Mouse (Mus musculus) embryonic fibroblast, embryonic 13.5 days (primary cell): ENCODE measurements at regions not wholly inside any gene's neighbourhood (a gene's known extent, or its start where the extent isn't known, plus 50 kb on each side); places are given as distances from the start of the nearest gene placed in this dataset.

Experiments
- CTCF ChIP-seq: IDR thresholded peaks from 2 replicates; pipeline ENCODE4 v1.5.1; 2011; ENCODE audit warnings: mild to moderate bottlenecking, control low read depth, low read length, moderate library complexity, borderline replicate concordance; ENCODE audit not compliant: insufficient read depth
- POLR2A ChIP-seq: IDR thresholded peaks from 2 replicates; pipeline ENCODE4 v1.6.1; 2011; ENCODE audit warnings: low read depth, mild to moderate bottlenecking, control low read depth, low read length, moderate library complexity

- no peak for TF ChIP-seq CTCF
- TF ChIP-seq POLR2A: no peak
These were observed 125.8 kb upstream of the Rnaseh2b start for GRCm38 (mm10) chr14:62166596-62166995.
